Mouse (Mus musculus) left cerebral cortex, adult 11 months (tissue): ENCODE data around the gene Dnah10.
"Not testable (repeated sequence)": the region's sequence is repeated elsewhere in the genome, so short reads cannot be mapped to it uniquely, and the experiment has no call there.

Experiments
- DNase-seq: peaks from one replicate; pipeline ENCODE4 v3.0.0; 2022; ENCODE audit warnings: low spot score

Gene Dnah10

GRCm38 (mm10) chr5:124724997-124725396 lies at the start of gene Dnah10:
Gene Dnah10, plus strand, starts transcription at chr5:124725085.
- no peak for DNase-seq

- no peak for DNase-seq
Measured at GRCm38 (mm10) chr5:124713741-124714140, 11.1 kb upstream of the Dnah10 start.

GRCm38 (mm10) chr5:124715135-124715534 lies 9.8 kb upstream of the Dnah10 start:
- DNase-seq: no peak

- DNase-seq: no peak
Measured at GRCm38 (mm10) chr5:124717969-124718368, 6.9 kb upstream of the Dnah10 start.

- DNase-seq: no peak
Measured at GRCm38 (mm10) chr5:124718396-124718795, 6.5 kb upstream of the Dnah10 start.

GRCm38 (mm10) chr5:124723125-124723524 lies 1.8 kb upstream of the Dnah10 start:
- DNase-seq: no peak

GRCm38 (mm10) chr5:124729662-124730206 lies 4.8 kb downstream of the Dnah10 start:
- no peak for DNase-seq

- DNase-seq: no peak
Measured at GRCm38 (mm10) chr5:124733961-124734360, 9.1 kb downstream of the Dnah10 start.

- DNase-seq: no peak
Measured at GRCm38 (mm10) chr5:124741898-124742599, 17.2 kb downstream of the Dnah10 start.

- DNase-seq: no peak
Measured at GRCm38 (mm10) chr5:124743841-124744240, 19.0 kb downstream of the Dnah10 start.

- DNase-seq: no peak
Measured at GRCm38 (mm10) chr5:124746220-124746619, 21.3 kb downstream of the Dnah10 start.

- DNase-seq: no peak
Measured at GRCm38 (mm10) chr5:124748296-124748695, 23.4 kb downstream of the Dnah10 start.

GRCm38 (mm10) chr5:124751656-124752055 lies 26.8 kb downstream of the Dnah10 start:
- DNase-seq: no peak

- no peak for DNase-seq
Measured at GRCm38 (mm10) chr5:124761011-124761410, 36.1 kb downstream of the Dnah10 start.

GRCm38 (mm10) chr5:124761787-124762186 lies 36.9 kb downstream of the Dnah10 start:
- no peak for DNase-seq

- DNase-seq: no peak
Measured at GRCm38 (mm10) chr5:124774552-124774951, 49.7 kb downstream of the Dnah10 start.

GRCm38 (mm10) chr5:124776289-124776688 lies 51.4 kb downstream of the Dnah10 start:
- not testable (repeated sequence) for DNase-seq

GRCm38 (mm10) chr5:124777178-124777709 lies 52.4 kb downstream of the Dnah10 start:
- DNase-seq: peak; percentile 46

GRCm38 (mm10) chr5:124779926-124780325 lies 55.0 kb downstream of the Dnah10 start:
- no peak for DNase-seq

- DNase-seq: no peak
Measured at GRCm38 (mm10) chr5:124781696-124782095, 56.8 kb downstream of the Dnah10 start.

GRCm38 (mm10) chr5:124785650-124786049 lies 60.8 kb downstream of the Dnah10 start:
- no peak for DNase-seq

GRCm38 (mm10) chr5:124792112-124792511 lies 67.2 kb downstream of the Dnah10 start:
- no peak for DNase-seq

- peak; percentile 42 for DNase-seq
Measured at GRCm38 (mm10) chr5:124809708-124810366, 85.0 kb downstream of the Dnah10 start.
